Mouse (Mus musculus): ENCODE measurements at regions not wholly inside any gene's neighbourhood (a gene's known extent, or its start where the extent isn't known, plus 50 kb on each side); places are given as distances from the start of the nearest gene placed in this dataset.

GRCm38 (mm10) chr13:85507374-85508101, 218.6 kb upstream of the Rasa1 start:
- Histone ChIP-seq H3K4me3 (ENCODE audit: insufficient read depth, low read depth, low read length) (no peak overlapping the region), H3K27me3 (ENCODE audit: control insufficient read depth, insufficient read depth, low read length) (no peaks in the 10 kb centered on the region), H3K79me2 (ENCODE audit: control insufficient read depth, insufficient read depth, low read length) (no peaks in the 10 kb centered on the region), H3K4me1 (ENCODE audit: control insufficient read depth, insufficient read depth, low read length) (peaks cover 2% of the 10 kb centered on the region; the same call in 1 of the 2 replicates), H3K36me3 (ENCODE audit: control insufficient read depth, insufficient read depth, low read length) (no peaks in the 10 kb centered on the region), H3K27ac (replicated peaks; ENCODE audit: insufficient read depth, low read depth, low read length) (no peak overlapping the region), H3K9ac (ENCODE audit: low read depth, low read length) (no peak overlapping the region)
- TF ChIP-seq CTCF (IDR thresholded peaks at IDR 0.05; ENCODE audit: low read depth, low read length): no peak
- no peak for TF ChIP-seq POLR2A (IDR thresholded peaks at IDR 0.05; ENCODE audit: extremely low read depth, insufficient read depth, low read length)
- DNase-seq (ENCODE audit: extremely low read depth, low read depth, low spot score): peak; percentile 9
- WGBS: 60% methylated on average over 6 of the region's 6 CpGs

- WGBS: 68% methylated on average over 1 of the region's 1 CpGs
- H3K9ac ChIP-seq (ENCODE audit: low read depth, low read length): no peak overlapping the region
- no peaks in the 10 kb centered on the region for H3K79me2 ChIP-seq (ENCODE audit: control insufficient read depth, insufficient read depth, low read length)
- no peak overlapping the region for H3K27ac ChIP-seq (replicated peaks; ENCODE audit: insufficient read depth, low read depth, low read length)
- peaks cover 2% of the 10 kb centered on the region; the same call in 1 of the 2 replicates for H3K4me1 ChIP-seq (ENCODE audit: control insufficient read depth, insufficient read depth, low read length)
- peak; percentile 5 for DNase-seq (ENCODE audit: extremely low read depth, low read depth, low spot score)
- H3K4me3 ChIP-seq (ENCODE audit: insufficient read depth, low read depth, low read length): no peak overlapping the region
- TF ChIP-seq POLR2A (IDR thresholded peaks at IDR 0.05; ENCODE audit: extremely low read depth, insufficient read depth, low read length): no peak
- TF ChIP-seq CTCF (IDR thresholded peaks at IDR 0.05; ENCODE audit: low read depth, low read length): no peak
- no peaks in the 10 kb centered on the region for H3K36me3 ChIP-seq (ENCODE audit: control insufficient read depth, insufficient read depth, low read length)
- no peaks in the 10 kb centered on the region for H3K27me3 ChIP-seq (ENCODE audit: control insufficient read depth, insufficient read depth, low read length)
These were observed 217.9 kb upstream of the Rasa1 start for GRCm38 (mm10) chr13:85506875-85507274.

GRCm38 (mm10) chr13:85506030-85506429, 217.1 kb upstream of the Rasa1 start:
- TF ChIP-seq POLR2A (IDR thresholded peaks at IDR 0.05; ENCODE audit: extremely low read depth, insufficient read depth, low read length): no peak
- no peak for TF ChIP-seq CTCF (IDR thresholded peaks at IDR 0.05; ENCODE audit: low read depth, low read length)
- H3K27me3 ChIP-seq (ENCODE audit: control insufficient read depth, insufficient read depth, low read length): no peaks in the 10 kb centered on the region
- WGBS: 37% methylated on average over 1 of the region's 1 CpGs
- no peak overlapping the region for H3K27ac ChIP-seq (replicated peaks; ENCODE audit: insufficient read depth, low read depth, low read length)
- H3K4me1 ChIP-seq (ENCODE audit: control insufficient read depth, insufficient read depth, low read length): peaks cover 2% of the 10 kb centered on the region; the same call in 1 of the 2 replicates
- no peak overlapping the region for H3K4me3 ChIP-seq (ENCODE audit: insufficient read depth, low read depth, low read length)
- H3K9ac ChIP-seq (ENCODE audit: low read depth, low read length): no peak overlapping the region
- no peak for DNase-seq (ENCODE audit: extremely low read depth, low read depth, low spot score)
- no peaks in the 10 kb centered on the region for H3K36me3 ChIP-seq (ENCODE audit: control insufficient read depth, insufficient read depth, low read length)
- H3K79me2 ChIP-seq (ENCODE audit: control insufficient read depth, insufficient read depth, low read length): no peaks in the 10 kb centered on the region

- TF ChIP-seq CTCF (IDR thresholded peaks at IDR 0.05; ENCODE audit: low read depth, low read length): no peak
- TF ChIP-seq POLR2A (IDR thresholded peaks at IDR 0.05; ENCODE audit: extremely low read depth, insufficient read depth, low read length): no peak
- Histone ChIP-seq H3K4me1 (ENCODE audit: control insufficient read depth, insufficient read depth, low read length) (peaks cover 2% of the 10 kb centered on the region; the same call in 1 of the 2 replicates), H3K9ac (ENCODE audit: low read depth, low read length) (no peak overlapping the region), H3K36me3 (ENCODE audit: control insufficient read depth, insufficient read depth, low read length) (no peaks in the 10 kb centered on the region), H3K27ac (replicated peaks; ENCODE audit: insufficient read depth, low read depth, low read length) (no peak overlapping the region), H3K79me2 (ENCODE audit: control insufficient read depth, insufficient read depth, low read length) (no peaks in the 10 kb centered on the region), H3K27me3 (ENCODE audit: control insufficient read depth, insufficient read depth, low read length) (no peaks in the 10 kb centered on the region), H3K4me3 (ENCODE audit: insufficient read depth, low read depth, low read length) (no peak overlapping the region)
- DNase-seq (ENCODE audit: extremely low read depth, low read depth, low spot score): no peak
- WGBS: 70% methylated on average over 4 of the region's 4 CpGs
These were observed 216.1 kb upstream of the Rasa1 start for GRCm38 (mm10) chr13:85505046-85505445.

GRCm38 (mm10) chr13:85504001-85504400, 215.1 kb upstream of the Rasa1 start:
- no peak overlapping the region for H3K4me3 ChIP-seq (ENCODE audit: insufficient read depth, low read depth, low read length)
- no peak for DNase-seq (ENCODE audit: extremely low read depth, low read depth, low spot score)
- 64% methylated on average over 4 of the region's 4 CpGs for WGBS
- peaks cover 2% of the 10 kb centered on the region; the same call in 1 of the 2 replicates for H3K4me1 ChIP-seq (ENCODE audit: control insufficient read depth, insufficient read depth, low read length)
- no peaks in the 10 kb centered on the region for H3K79me2 ChIP-seq (ENCODE audit: control insufficient read depth, insufficient read depth, low read length)
- H3K36me3 ChIP-seq (ENCODE audit: control insufficient read depth, insufficient read depth, low read length): no peaks in the 10 kb centered on the region
- no peak overlapping the region for H3K9ac ChIP-seq (ENCODE audit: low read depth, low read length)
- H3K27me3 ChIP-seq (ENCODE audit: control insufficient read depth, insufficient read depth, low read length): no peaks in the 10 kb centered on the region
- TF ChIP-seq CTCF (IDR thresholded peaks at IDR 0.05; ENCODE audit: low read depth, low read length): no peak
- TF ChIP-seq POLR2A (IDR thresholded peaks at IDR 0.05; ENCODE audit: extremely low read depth, insufficient read depth, low read length): no peak
- no peak overlapping the region for H3K27ac ChIP-seq (replicated peaks; ENCODE audit: insufficient read depth, low read depth, low read length)

- no peak for DNase-seq (ENCODE audit: extremely low read depth, low read depth, low spot score)
- no peaks in the 10 kb centered on the region for H3K4me1 ChIP-seq (ENCODE audit: control insufficient read depth, insufficient read depth, low read length)
- no peak for TF ChIP-seq POLR2A (IDR thresholded peaks at IDR 0.05; ENCODE audit: extremely low read depth, insufficient read depth, low read length)
- TF ChIP-seq CTCF (IDR thresholded peaks at IDR 0.05; ENCODE audit: low read depth, low read length): no peak
- no peaks in the 10 kb centered on the region for H3K36me3 ChIP-seq (ENCODE audit: control insufficient read depth, insufficient read depth, low read length)
- H3K27ac ChIP-seq (replicated peaks; ENCODE audit: insufficient read depth, low read depth, low read length): no peak overlapping the region
- H3K27me3 ChIP-seq (ENCODE audit: control insufficient read depth, insufficient read depth, low read length): no peaks in the 10 kb centered on the region
- H3K9ac ChIP-seq (ENCODE audit: low read depth, low read length): no peak overlapping the region
- H3K79me2 ChIP-seq (ENCODE audit: control insufficient read depth, insufficient read depth, low read length): no peaks in the 10 kb centered on the region
- no peak overlapping the region for H3K4me3 ChIP-seq (ENCODE audit: insufficient read depth, low read depth, low read length)
- 70% methylated on average over 2 of the region's 2 CpGs for WGBS
These were observed 209.8 kb upstream of the Rasa1 start for GRCm38 (mm10) chr13:85498696-85499095.
